Mouse (Mus musculus) cerebellum, postnatal 25 days (tissue): ENCODE results near the gene Ttf2.
A peak's percentile ranks its signal among the peaks of the same experiment; 100 is the strongest.

Experiments
- DNase-seq, 2 experiments: peaks; one replicate each; pipeline ENCODE4 v3.0.0; 2021; ENCODE audit warnings: mixed read lengths in 2 of 2

Ttf2 gene

DNA sequence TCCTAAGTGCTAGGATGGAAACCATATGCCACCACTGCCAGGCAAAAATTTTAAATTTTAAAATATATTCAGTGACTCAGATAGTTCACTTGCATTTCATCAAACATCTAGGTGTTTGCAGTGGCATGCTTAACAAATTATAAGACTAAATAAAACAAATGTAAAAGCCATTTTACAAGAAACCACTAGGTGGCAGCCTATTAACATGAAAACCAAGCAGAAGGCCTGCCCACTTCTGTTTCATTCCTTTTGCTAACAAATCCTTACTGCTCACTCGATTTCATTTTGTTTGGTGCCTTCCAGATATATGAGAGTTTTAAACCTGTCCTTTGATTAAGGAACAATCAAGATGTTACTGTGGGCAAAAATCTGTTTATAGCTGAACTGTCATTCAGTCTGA is 4.4 kb upstream of the Ttf2 start:
- peak in 1 of 2 experiments; percentile 14 for DNase-seq

DNA sequence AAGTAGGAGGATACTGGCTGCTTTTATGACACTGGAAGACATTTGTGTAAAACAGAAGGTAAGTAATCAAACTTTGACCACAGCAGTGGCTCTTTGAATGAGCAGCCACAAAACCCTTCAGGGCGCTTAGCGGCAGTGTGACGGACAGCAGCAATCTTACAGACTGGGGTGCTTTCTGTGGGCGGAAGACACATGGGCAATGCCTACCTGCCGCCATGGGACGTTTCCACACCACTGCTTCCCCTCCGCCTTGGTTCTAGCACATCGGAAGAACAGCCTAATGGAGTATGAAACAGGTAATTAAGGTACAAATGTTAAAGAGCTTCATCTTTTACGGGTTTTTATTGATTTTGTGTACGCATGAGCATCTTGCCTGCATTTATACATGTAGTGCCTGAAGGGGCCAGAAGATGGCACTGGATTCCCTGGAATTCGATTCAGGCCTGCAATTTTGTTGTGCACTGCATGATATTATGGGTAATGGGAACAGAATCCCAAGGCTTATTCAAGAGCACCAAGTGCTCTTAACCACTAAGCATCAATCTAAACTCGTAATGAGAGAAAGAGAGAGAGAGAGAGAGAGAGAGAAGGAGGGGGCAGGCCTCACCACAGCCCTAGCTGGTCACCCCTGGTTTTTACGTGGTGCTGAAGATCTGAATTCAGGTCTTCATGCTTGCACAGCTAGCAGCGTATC is 5.5 kb downstream of the Ttf2 start:
- peak; percentile 40 to 68 for DNase-seq

DNA sequence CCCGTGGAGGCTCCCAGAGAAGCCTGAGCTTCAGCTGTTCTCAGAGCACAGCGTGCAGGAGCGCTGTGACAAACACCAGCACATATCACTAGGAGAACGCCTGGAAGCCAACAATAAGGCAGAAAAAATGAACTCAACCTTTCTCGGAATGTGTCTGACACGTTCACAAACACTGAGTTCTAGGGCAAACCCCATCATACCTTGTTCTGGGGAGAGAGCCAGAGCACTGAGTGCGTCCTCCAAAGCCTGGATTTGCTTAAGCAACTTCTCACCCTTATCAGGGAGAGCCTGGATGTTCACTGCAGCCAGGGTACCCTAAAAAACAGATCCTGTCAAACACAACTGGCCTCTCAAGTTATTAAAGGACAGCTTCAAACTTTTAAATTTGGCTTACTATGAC is 8.0 kb downstream of the Ttf2 start:
- no peak for DNase-seq

DNA sequence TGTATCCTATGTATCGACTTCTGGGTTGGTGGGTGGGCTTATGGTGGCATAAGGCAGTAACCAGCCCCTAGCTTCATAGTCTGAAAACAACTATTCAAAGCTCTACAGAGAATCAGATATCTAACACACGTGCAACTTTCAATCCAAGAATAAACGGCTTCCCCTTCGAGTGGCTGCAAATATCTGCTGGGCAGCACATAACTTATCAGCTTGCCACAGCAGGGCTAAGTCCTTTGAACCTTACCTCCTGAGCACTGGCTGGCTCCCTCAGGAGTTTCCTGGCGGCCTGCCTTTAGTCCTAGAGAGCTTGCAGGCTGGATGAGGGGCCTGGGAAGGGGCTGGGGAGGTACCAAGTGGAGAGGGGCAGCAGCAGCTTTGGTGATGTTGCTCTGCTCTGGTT is 8.5 kb downstream of the Ttf2 start:
- no peak for DNase-seq

DNA sequence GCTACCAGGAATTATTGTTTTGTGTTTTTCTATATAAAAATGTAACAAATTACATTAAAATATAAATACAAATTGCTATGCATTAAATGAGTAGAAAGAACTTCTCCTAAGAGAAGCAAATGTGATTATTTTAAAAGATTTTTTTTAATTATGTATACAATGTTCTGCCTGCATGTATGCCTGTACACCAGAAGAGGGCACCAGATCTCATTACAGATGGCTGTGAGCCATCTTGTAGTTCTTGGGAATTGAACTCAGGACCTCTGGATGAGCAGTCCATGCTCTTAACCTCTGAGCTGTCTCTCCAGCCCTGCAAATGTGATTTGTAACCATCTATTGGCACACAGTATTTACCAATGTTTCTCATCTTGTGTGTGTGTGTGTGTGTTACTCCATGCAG is 14.8 kb downstream of the Ttf2 start:
- no peak for DNase-seq

DNA sequence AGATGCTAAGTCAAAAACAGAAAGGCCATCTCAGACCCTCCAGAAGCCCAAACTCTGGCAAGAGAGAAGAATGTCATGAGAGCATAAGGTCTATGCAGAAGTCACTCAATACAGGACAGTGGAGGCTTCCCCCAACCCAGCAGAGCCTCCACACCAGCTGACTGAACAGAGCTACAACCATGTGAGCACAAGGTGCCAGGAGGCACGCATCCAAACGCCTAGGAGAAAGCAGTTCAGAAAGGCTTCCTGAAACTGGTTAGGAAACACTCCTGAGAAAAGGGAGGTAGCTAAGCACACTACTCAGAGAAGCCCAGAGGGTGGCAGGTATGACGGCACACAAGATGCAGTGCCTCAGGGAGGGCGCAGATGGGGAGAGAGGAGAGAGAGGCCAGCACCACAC is 17.9 kb downstream of the Ttf2 start:
- DNase-seq: peak; percentile 38 to 60

DNA sequence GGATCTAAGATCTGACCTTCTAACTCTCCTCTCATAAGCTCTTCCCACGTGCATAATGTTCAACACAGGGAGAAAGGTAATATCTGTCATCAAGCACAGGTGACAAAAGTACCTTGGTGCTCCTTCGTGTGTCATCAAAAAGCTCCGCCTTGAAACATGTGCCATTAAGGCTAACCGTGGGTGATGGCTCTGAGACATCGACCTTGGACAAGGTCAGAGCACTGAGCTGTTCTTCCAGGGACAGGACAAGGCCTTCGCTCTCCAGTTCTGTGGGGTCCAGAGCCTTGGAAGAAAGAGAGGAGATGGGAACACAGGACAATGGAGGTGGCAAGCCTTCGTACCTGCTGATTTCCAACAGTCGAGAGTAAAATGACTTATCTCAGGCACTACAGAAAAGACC is 22.2 kb downstream of the Ttf2 start:
- DNase-seq: no peak

DNA sequence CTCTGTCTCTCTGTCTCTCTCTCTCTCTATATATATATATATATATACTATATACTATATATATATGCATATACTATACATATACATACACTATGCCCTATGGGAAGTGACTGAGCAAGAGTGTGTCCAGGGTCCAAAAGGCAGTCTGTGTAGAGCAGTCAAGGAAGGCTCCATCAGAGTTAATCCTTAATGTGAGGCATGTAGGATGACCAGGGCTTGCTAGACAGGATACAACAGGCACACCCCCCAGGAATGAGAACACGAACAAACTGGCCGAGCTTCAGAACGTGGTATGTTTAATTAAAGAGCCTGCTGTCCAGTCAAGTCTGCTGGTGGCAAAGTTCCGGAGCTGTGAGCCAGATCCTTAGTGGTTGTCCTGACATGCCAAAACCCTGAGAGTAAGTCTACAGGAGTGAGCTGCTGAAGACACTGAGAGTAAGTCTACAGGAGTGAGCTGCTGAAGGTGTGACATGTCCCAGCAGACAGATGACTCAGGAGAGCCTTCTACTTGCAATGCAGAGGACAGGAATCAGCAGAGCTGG is 28.9 kb downstream of the Ttf2 start:
- DNase-seq: peak; percentile 16 to 28

DNA sequence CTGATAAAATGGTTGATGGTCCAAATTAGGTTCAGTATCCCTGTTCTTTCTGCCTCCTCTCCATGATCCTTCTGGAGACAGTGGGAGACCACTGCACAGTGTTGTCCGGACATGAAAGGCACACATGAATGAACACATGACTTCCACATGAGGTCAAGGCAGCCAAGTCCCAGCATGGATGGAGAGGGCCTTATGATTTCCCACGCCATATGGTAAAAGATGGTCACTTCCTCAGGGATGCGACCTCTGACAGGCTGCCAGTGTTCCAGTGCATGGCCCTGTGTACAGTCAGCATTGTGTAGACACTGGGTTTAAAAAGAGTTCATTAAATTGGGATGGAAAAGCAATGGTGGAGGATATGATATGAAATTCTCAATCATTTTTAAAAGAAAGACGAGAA is 31.3 kb downstream of the Ttf2 start:
- peak; percentile 17 to 39 for DNase-seq

DNA sequence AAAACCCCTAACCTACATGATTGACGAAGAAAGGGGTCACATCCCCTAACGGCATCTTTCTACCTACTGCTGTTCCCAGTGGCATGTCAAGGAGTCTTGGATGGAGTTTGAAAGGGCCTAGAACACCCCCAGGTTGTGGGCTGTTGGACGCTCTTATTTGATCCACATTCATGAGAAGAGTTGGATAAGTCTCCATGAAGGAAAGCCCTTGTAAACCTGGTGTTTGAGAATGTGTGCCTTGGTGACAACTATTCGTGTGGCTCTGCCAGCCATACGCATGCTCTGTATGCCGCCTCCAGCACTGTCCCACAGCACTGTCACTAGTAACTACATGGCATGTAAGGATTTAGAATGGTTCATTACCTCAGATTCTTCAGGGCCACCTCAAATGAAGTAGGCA is 33.3 kb downstream of the Ttf2 start:
- DNase-seq: no peak

DNA sequence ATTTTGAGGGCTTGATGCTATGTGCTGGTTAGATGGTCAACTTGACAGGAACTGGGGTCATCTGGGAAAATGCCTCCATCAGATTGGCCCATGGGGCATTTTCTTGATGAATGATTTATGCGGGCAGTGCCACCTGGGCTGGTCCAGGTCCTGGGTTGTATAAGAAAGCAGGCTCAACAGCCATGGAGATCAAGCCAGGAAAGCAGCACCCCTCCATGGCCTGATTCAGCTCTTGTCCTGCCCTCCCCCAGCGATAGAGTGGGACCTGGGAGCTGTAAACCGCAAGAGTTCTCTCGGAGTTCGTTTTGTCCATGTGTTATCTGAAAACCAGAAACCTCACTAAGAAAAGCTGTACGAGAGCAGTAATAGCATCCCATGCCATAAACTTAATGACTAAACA is 33.9 kb downstream of the Ttf2 start:
- no peak for DNase-seq

DNA sequence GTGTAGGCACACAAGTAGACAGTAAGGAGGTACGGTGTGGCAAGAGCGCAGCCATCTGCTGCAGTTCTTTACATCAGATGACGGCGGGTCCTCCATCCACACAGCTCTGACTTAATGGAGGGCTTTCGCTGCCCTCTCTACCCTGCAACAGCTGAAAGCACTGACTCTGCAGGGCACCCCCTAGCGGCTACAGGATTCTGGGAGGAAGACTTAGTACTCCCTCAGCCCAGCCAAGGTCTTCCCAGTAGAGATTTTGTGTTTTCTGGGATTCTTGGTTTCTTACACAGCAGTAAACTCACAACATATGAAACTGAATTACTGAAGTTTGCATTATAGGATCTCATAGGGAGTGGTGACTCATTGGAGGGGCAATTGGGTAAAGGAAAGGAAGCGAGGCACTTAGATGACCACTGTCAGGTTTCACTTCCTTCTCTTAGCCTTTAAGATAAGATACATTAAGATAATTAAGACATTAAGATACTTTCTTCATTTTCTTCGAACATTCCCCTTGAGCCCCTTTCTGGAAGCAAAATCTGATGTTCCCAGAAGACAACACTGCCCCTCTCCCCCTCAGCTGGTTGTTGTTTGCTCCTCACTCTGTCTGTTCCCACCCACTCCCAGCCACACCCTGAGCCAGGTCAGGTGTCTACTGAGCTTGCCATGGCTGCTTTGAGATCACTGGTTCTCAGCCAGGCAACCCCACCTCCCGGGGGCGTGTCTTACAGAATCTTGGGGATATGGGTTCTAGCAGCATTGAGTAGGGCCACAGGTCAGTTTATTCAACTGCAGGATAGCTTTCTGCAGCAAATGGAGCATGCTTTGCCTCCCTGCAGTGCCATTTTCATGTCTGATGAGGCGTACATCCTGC is 37.2 kb downstream of the Ttf2 start:
- no peak for DNase-seq

DNA sequence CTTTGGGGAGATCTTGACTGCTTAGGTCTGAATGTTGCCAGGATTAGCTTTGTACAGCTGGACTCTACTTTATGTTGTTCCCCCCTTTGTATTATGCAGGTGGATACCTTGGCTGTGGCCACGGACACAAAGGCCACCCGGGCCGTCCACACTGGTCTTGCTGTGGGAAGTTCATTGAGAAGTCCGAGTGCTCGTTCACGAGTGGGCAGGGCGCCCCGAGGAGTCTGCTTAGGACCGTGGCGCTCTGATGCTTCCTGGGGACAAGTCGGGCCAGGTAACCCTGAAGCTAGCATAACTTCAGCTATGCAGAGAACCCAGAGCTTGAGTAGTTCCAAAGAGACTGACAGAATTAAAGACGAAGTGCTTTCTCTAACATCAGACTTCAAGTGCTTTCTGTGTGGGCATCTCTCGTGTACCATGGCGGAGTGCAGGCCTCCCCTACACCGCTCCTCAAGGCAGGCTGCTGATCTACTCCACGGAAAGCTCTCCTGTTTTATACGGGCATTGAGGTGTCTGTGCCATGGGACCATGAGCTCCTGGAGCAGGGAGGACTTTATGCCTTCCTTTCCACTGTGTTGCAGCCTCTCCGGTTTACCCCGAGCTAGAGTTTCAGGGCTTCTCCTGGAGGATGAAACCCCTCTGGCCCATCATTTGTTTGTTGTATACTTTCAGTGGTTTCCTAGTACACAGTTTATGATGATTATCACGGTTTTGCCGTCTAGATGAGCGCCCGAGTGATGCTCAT is 38.0 kb downstream of the Ttf2 start:
- DNase-seq: no peak

DNA sequence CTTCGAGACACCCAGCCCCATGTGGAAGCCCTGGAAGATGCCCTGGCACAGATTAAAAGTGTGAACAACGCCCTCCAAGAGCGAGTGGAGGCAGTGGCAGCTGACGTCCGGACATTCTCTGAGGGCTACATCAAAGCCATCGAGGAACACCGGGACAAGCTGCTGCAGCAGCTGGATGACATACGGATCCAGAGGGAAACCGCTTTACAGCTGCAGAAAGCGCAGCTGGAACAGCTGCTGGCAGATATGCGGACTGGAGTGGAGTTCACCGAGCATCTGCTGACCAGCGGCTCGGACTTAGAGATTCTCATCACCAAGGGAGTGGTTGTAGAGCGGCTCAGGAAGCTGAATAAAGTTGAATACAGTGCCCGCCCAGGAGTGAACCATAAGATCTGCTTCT is 44.3 kb downstream of the Ttf2 start:
- DNase-seq: no peak

DNA sequence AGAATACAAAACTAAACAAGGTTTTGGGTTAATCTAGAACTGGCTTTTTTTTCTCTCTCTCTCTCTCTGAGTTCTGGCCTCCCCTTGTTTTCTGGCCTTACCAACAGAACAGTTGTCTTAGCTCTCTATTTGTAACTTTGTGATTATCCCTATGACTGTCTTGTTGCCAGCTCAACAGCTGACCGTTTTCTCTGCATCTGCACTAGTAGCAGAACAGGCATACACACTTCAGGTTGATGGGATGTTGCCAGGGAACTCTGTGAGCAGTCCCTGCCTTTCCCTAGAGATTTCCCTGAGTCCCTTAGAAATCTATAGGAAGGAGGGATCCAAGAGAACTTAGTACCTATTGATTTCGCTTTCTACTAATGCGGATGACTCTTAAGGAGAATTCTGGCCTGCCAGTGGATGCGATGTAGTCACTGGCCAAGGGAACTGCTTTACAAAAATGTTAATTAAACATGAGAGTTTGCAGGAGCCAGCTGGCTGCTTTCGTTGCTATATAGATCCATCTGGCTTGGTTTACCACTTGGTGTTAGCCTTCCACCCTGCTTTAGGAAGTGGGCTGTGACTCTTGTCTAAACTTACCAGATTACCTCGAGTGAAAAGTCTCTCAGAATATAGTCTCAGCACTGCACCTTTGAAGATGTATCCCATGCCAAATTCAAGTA is 45.3 kb downstream of the Ttf2 start:
- DNase-seq: no peak

DNA sequence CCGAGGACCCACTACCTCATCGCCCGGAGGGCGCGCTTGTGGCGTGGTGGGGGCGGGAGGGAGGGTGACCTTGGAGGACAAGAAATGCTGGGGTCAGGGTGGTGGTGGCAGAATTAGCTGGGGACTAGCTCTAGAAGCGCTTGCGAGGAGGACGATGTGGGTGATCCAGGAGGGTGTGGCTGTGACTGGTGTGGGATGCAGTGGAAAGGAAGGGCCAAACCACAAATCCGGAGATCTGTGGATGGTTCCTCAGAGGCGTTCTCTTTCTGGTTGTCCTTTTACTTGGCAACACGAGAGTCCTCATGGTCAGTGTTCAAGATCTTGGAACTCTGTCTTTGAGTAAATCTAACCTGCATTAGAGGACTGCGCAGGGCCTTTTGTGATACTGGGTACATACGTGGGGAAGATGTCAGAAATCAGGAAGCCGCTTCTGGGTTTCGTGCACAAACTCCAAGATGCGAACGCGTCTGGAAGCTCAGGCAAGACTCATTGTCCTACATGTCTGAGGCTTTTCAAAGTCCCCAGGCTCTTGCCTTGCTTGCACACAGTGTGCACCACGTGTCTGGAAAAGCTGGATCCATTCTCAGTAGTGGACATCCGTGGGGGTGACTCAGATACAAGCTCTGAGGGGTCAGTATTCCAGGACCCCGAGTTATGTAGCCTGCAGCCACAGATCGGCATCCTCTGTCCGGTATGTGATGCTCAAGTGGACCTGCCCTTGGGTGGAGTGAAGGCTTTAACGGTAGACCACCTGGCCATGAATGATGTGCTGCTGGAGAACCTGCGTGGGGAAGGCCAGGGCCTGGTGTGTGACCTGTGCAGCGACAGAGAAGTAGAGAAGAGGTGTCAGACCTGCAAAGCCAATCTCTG is 46.7 kb downstream of the Ttf2 start:
- peak in 1 of 2 experiments; percentile 17 for DNase-seq

DNA sequence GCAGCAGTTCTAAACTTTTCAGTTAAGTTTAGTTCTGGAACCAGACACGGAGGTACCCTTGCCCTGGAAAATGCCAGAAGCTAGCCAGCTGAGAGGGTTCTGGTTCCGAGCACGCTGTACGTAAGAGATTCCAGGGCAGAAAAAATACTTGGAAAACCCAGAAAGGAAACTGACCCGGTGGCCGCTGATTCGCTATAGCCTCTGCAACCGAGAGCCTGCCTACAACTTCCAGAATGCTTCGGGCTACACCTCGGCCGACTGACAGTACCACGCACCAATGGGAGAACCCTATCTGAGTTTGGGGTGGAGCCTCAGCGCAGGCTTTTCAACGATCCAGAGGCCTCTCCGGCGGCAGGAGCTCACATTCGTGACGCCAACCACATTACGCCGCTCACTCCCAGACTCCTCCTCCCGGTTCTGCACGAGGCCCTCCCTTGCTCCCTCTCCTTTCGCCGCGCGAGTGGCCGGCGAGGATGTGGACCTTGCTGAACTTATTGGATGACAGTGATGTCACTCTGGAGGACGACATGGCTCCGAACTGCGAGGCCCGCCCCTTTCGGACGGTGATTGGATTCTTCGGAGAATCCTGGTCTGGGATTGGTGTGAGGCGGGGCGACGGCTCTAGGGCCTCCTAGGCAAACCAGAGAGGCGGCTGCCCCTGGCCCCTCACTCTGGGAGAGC is 47.5 kb downstream of the Ttf2 start, which contains the start of gene Trim45:
TSS of gene Trim45 (plus strand) at position 378 of the 681 bp plus-strand sequence.
- peak; percentile 98 to 99 for DNase-seq

DNA sequence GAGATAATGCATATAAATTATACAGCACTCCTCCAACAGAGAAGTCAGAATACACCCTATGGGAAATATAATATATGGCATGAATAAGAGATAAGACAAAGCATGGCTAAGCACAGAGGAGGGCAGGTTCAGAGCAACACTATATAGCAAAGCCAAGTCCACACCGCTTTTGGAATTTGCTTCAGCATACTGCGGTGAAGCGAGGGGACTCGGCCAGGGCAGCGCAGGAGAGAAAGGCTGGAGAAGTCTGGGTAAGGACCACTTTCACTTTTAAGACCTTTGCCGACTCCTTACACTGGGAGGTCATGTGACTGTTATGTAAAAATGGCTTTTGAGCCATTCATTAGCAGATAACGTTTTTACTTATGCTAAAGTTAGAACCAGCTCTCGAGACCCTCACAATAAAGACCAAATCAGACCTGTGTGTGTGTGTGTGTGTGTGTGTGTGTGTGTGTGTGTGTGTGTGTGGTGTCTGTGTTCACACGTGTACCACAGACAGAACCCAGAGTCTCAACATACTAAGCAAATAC is 48.8 kb downstream of the Ttf2 start:
- no peak for DNase-seq

DNA sequence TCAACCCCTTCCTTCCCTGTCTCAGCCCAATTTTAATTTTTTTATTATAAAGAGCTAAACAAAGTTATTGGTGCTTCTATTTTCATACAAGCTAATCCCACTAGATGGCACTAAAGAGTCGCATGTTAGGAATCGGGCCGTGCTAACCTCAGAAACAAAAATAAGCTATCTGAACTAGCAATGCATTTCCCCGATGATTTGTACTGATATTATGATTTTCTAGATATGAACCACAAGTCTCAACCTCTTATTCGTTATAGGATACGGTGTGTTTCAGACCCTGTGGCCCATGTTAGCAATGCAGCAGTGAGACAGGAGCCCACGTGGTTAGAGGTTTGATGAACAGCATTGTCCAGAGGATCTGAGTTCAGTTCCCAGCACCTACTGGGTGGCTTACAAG is 52.6 kb downstream of the Ttf2 start:
- peak in 1 of 2 experiments; percentile 20 for DNase-seq

DNA sequence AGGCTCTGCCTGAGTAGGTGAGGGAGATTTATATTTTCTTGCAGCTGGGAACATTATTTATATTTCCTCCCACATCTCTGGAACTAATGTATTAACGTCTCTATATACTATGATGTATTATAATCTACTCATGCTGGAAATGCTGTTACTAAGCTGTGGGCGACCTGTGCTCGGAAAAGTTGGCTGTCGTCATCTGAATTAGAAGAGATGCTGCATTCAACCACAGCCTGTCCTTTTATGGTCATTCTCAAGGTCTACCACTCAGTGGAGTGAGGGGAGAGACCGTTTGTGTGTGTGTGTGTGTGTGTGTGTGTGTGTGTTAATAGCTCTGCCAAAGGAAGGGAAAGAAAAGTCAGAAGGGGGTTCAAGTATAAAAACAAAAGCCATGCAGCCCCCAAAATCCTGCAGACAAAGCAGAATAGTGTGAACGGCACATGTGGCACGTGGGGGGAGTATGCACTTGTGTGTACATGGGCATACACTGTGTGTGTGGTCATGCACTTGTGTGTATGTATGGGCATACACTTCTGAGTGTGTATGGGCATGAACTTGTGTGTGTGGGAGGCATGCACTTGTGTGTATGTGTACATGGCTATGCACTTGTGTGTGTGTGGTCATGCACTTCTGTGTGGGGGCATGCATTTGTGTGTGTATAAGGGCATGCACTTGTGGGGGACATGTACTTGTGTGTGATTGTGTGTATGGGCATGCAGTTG is 57.8 kb downstream of the Ttf2 start:
- DNase-seq: no peak
